Mouse (Mus musculus): ENCODE data around the gene Adck2. TPM values are rescaled to one million over a fixed set of nuclear protein-coding genes. Genes with fewer than 3 reads are reported as not detected.

Gene Adck2
- polyA plus RNA-seq, 1 experiment from 2014 or later, result 36.9 TPM

DNA sequence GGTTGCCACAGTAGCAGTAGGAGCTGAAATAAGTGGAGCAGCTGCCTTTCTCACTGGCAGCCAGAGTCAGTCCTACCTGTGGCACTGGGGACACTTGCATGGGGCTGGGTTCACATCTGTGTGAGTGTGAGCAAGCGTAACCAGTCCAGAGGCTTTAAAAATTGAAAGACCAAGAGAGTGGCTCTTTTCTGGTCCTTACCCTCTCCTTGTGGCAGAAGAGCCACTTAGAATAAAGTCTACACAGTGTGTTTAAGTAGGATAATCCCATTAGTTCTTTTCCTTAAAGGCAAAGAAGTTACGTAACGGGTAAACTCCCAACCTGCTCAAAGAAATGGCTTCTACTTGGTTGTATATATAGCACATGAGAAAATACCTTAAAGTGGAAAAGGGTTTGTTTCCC, 27.2 kb downstream of the Adck2 start:
- Histone ChIP-seq H3K27me3 (no peaks in the 10 kb centered on the region), H3K4me3 (no peak overlapping the region), H3K4me1 (no peaks in the 10 kb centered on the region), H3K27ac (replicated peaks) (no peak overlapping the region), H3K9me3 (no peaks in the 10 kb centered on the region), H3K36me3 (peaks cover 42% of the 10 kb centered on the region), H3K4me2 (replicated peaks) (no peak overlapping the region), H3K9ac (replicated peaks) (no peak overlapping the region)
- ATAC-seq (ENCODE audit: low FRiP score, low read depth), result no peak
- 88% methylated on average over 3 of the region's 3 CpGs for WGBS

DNA sequence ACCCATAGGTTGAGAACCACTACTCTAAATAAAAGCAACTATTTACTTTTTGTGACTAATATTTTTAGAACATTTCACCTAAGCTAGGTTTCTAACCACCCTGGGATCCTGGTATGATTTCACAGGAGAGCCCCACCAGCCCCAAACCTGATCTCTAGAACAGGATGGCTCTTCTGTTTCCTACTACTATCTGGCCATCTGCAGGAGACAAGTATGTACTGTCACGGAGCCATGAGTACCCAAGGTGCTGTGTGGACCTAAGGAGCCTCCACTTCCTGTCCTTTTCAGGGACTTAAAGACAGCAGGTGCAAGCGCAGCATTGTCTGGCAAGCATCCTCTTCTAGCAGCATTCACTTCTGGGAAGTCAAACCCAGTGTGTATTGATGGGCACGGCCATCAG, 28.2 kb downstream of the Adck2 start:
- Histone ChIP-seq H3K9ac (replicated peaks) (no peak overlapping the region), H3K27me3 (no peaks in the 10 kb centered on the region), H3K4me2 (replicated peaks) (no peak overlapping the region), H3K27ac (replicated peaks) (no peak overlapping the region), H3K36me3 (peaks cover 37% of the 10 kb centered on the region), H3K9me3 (no peaks in the 10 kb centered on the region), H3K4me1 (no peaks in the 10 kb centered on the region), H3K4me3 (no peak overlapping the region)
- ATAC-seq (ENCODE audit: low FRiP score, low read depth), result no peak
- WGBS, result 91% methylated on average over 3 of the region's 3 CpGs

DNA sequence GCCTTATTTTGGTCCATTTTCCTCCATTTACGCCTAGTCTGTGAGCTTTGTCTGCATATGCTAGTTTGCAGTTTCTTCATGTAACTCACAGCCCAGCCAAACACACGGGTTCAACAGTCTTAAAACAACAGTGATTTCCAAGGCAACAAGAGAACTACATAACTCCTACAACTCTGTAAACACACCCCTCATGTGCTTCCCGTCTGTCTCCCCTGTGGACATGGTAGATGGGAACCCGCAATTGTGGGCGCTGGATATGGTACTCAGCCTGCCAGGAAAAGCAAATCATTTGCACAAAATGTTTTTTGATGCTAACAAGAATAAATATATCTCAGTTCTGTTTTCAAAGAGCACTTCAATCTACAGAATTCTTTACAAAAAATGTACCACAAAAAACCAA, 30.9 kb downstream of the Adck2 start:
- Histone ChIP-seq H3K4me3 (no peak overlapping the region), H3K4me1 (no peaks in the 10 kb centered on the region), H3K9me3 (no peaks in the 10 kb centered on the region), H3K36me3 (peaks cover 25% of the 10 kb centered on the region), H3K27me3 (no peaks in the 10 kb centered on the region), H3K9ac (replicated peaks) (no peak overlapping the region), H3K27ac (replicated peaks) (no peak overlapping the region), H3K4me2 (replicated peaks) (no peak overlapping the region)
- 86% methylated on average over 5 of the region's 5 CpGs for WGBS
- ATAC-seq (ENCODE audit: low FRiP score, low read depth), result no peak

DNA sequence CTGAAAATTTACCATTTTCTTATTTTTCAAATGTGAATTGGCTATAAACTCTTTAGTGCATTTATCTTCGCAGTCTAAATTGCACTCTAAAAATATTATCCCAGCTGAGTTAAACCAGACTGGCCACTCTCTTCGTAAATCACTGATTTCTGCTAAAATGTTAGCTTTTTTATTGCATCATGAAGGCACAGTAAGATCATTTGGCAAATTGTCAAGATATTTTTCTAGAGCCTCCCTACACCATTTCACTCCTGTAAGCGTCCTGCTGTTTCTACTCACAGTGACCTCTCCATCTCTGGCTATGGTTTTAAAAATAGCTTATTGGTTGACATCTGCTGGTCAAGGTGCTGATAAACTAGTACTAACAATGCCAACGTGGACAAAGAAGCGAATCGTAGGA, 32.4 kb downstream of the Adck2 start:
- no peaks in the 10 kb centered on the region for H3K27me3 ChIP-seq
- no peaks in the 10 kb centered on the region for H3K9me3 ChIP-seq
- H3K4me1 ChIP-seq, result no peaks in the 10 kb centered on the region
- H3K9ac ChIP-seq (replicated peaks), result no peak overlapping the region
- no peak for ATAC-seq (ENCODE audit: low FRiP score, low read depth)
- H3K4me2 ChIP-seq (replicated peaks), result no peak overlapping the region
- no peak overlapping the region for H3K27ac ChIP-seq (replicated peaks)
- 95% methylated on average over 6 of the region's 6 CpGs for WGBS
- peaks cover 15% of the 10 kb centered on the region for H3K36me3 ChIP-seq
- no peak overlapping the region for H3K4me3 ChIP-seq

GRCm38 (mm10) chr6:39606862-39607261, 33.2 kb downstream of the Adck2 start:
- H3K9me3 ChIP-seq, result no peaks in the 10 kb centered on the region
- WGBS, result 80% methylated on average over 3 of the region's 3 CpGs
- ATAC-seq (ENCODE audit: low FRiP score, low read depth), result no peak
- no peak overlapping the region for H3K9ac ChIP-seq (replicated peaks)
- H3K4me3 ChIP-seq, result no peak overlapping the region
- H3K4me2 ChIP-seq (replicated peaks), result no peak overlapping the region
- H3K4me1 ChIP-seq, result no peaks in the 10 kb centered on the region
- H3K36me3 ChIP-seq, result peaks cover 12% of the 10 kb centered on the region
- no peaks in the 10 kb centered on the region for H3K27me3 ChIP-seq
- H3K27ac ChIP-seq (replicated peaks), result no peak overlapping the region

- WGBS, result 78% methylated on average over 5 of the region's 5 CpGs
- Histone ChIP-seq H3K36me3 (peaks cover 7% of the 10 kb centered on the region; the same call in 1 of the 2 replicates), H3K4me3 (no peak overlapping the region), H3K4me1 (no peaks in the 10 kb centered on the region), H3K9me3 (no peaks in the 10 kb centered on the region), H3K9ac (replicated peaks) (no peak overlapping the region), H3K4me2 (replicated peaks) (no peak overlapping the region), H3K27ac (replicated peaks) (no peak overlapping the region), H3K27me3 (no peaks in the 10 kb centered on the region)
- no peak for ATAC-seq (ENCODE audit: low FRiP score, low read depth)
These were observed 33.7 kb downstream of the Adck2 start for GRCm38 (mm10) chr6:39607365-39607764.

DNA sequence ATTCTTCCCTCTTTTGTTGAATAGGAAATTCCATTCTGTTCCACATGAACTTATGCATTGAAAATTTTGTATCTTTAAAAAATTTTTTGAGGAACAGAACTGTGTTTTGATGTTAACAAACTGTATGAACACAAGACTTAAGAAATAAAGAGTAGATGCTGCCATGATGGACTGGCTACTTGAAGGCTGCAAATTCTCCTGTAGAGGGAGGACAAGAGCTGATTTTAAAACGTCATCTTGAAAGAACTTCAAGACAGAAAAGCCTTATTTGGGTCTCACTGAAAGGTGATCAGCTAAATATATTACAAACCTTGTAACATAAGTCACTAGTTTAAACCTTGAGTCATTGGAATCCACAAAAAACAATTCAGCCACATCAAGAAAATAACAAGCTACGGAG, 36.5 kb downstream of the Adck2 start:
- H3K27ac ChIP-seq (replicated peaks), result no peak overlapping the region
- WGBS, result 76% methylated on average over 2 of the region's 2 CpGs
- no peak overlapping the region for H3K4me2 ChIP-seq (replicated peaks)
- peaks cover 20% of the 10 kb centered on the region for H3K36me3 ChIP-seq
- H3K27me3 ChIP-seq, result no peaks in the 10 kb centered on the region
- H3K9ac ChIP-seq (replicated peaks), result no peak overlapping the region
- ATAC-seq (ENCODE audit: low FRiP score, low read depth), result no peak
- no peaks in the 10 kb centered on the region for H3K4me1 ChIP-seq
- no peaks in the 10 kb centered on the region for H3K9me3 ChIP-seq
- H3K4me3 ChIP-seq, result no peak overlapping the region

GRCm38 (mm10) chr6:39611296-39611695, 37.6 kb downstream of the Adck2 start:
- Histone ChIP-seq H3K9ac (replicated peaks) (no peak overlapping the region), H3K9me3 (no peaks in the 10 kb centered on the region), H3K36me3 (peaks cover 29% of the 10 kb centered on the region), H3K4me2 (replicated peaks) (no peak overlapping the region), H3K4me1 (no peaks in the 10 kb centered on the region), H3K4me3 (no peak overlapping the region), H3K27me3 (no peaks in the 10 kb centered on the region), H3K27ac (replicated peaks) (no peak overlapping the region)
- no peak for ATAC-seq (ENCODE audit: low FRiP score, low read depth)
- 92% methylated on average over 2 of the region's 2 CpGs for WGBS

Other genes with a start within 250 kb of the Adck2 start
- gene Slc37a3, start 196.2 kb upstream of the Adck2 start, polyA plus RNA-seq (2016; fragmentation: Nextera tagmentation; extraction: Ambion mirVana), result 52.6 and 53.0 TPM in 2 replicates
- 0.20 and 0.26 TPM in 2 replicates for gene Rab19, start 192.7 kb upstream of the Adck2 start, polyA plus RNA-seq (2016; fragmentation: Nextera tagmentation; extraction: Ambion mirVana)
- 167 and 184 TPM in 2 replicates for gene Mkrn1, start 153.4 kb upstream of the Adck2 start, polyA plus RNA-seq (2016; fragmentation: Nextera tagmentation; extraction: Ambion mirVana)
- 61.4 and 68.5 TPM in 2 replicates for gene Dennd2a, start 16.0 kb upstream of the Adck2 start, polyA plus RNA-seq (2016; fragmentation: Nextera tagmentation; extraction: Ambion mirVana)
- 0.37 and 1.2 TPM in 2 replicates for gene Gm42420, start 11.9 kb downstream of the Adck2 start, polyA plus RNA-seq (2016; fragmentation: Nextera tagmentation; extraction: Ambion mirVana)
- 267 and 275 TPM in 2 replicates for gene Ndufb2, start 18.7 kb downstream of the Adck2 start, polyA plus RNA-seq (2016; fragmentation: Nextera tagmentation; extraction: Ambion mirVana)
- gene Braf, start 151.6 kb downstream of the Adck2 start, polyA plus RNA-seq (2016; fragmentation: Nextera tagmentation; extraction: Ambion mirVana), result 25.0 and 28.6 TPM in 2 replicates
- gene Mrps33, start 237.1 kb downstream of the Adck2 start, polyA plus RNA-seq (2016; fragmentation: Nextera tagmentation; extraction: Ambion mirVana), result 230 and 231 TPM in 2 replicates

Data from midbrain, embryonic 12.5 days (tissue).